Mouse (Mus musculus) left cerebral cortex, postnatal 10 days (tissue): ENCODE measurements around the gene Bcan. TPM values are rescaled to one million over a fixed set of nuclear protein-coding genes. Genes with fewer than 3 reads are reported as not detected.

Source experiments
- DNase-seq, 2 experiments: peaks; one replicate each; pipeline ENCODE4 v3.0.0; 2021 to 2022; ENCODE audit warnings: low spot score in 2 of 2, mixed read lengths in 1 of 2; ENCODE audit errors: extremely low spot score in 1 of 2
- intact Hi-C: fragments of 180-260 bp; cut with DNase I; formaldehyde crosslinking; loops from one replicate; pipeline ENCODE4 v1.15.1; 2025
- total RNA-seq, 2 experiments: library from RNA; stranded (reverse); gene quantifications; 2 replicates each; pipeline ENCODE4 v1.2.3; 2021

Bcan gene
- total RNA-seq, 2 experiments from 2014 or later: 262 to 273 TPM

GRCm38 (mm10) chr3:87999243-87999895, 661 bp downstream of the Bcan start:
- no peak for DNase-seq
- intact Hi-C loops: no loop called here

DNA sequence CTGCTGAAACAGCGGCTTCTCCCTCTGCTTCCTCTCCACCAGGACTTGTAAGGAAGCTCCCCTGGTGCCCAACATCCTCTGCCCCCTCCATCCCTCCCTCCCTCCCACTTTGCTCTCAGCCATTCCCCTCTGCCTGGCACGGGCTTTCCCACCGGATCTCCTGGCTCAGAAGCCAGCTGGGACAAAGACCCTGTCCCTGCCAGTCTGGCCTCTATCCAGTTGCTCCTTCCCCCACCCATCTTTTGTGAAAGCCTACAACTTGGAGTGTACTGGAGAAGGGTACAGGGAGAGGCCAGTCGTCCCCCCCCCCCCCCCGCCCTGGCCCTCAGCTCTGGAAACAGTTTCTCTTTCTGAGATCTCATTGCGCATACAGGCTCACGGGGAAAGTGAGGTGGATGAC, 1.3 kb downstream of the Bcan start:
- DNase-seq: peak; percentile 78 to 79
- intact Hi-C loops: no loop called here

GRCm38 (mm10) chr3:87996971-87997614, 2.9 kb downstream of the Bcan start:
- intact Hi-C loops: no loop called here
- peak in 1 of 2 experiments; percentile 65 for DNase-seq

DNA sequence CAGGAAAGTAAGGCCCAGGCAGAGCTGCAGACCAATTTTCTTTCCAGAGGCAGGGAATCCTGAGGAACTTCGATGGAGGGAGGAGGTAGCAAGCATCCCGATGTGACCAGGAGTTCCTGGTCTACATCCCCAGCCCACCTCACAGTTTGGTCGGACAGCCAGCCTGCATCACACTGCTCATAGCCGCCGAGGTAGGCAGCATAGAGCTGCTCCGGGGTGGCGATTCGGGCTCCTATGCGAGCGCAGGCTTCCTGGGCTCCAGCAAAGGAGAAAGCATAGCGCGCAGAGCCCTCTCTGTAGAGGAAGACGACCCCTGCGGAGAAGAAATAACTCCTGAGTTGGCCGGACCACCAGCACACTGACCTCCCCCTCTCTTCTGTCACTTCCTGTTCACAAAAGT, 3.6 kb downstream of the Bcan start:
- intact Hi-C loops: no loop called here
- no peak for DNase-seq

DNA sequence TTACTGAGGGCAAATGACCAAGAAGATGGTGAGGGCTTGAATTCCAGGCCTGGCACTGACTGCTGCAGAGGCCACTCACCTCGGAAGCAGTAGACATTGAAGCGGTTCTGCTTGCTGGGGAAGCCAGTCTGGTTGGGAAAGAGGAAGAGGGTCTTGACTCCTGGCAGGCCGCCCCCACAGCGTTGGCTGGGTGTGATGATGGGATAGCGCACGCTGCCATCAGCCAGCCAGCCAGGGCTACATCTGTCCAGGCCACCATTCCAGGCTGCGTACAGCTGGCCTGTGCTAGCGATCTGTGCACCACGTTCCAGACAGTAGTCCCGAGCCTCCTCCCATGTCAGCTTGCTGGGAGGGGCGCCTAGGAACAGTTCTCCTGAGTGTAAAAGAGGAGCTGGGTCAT, 4.7 kb downstream of the Bcan start:
- intact Hi-C loops: no loop called here
- no peak for DNase-seq

DNA sequence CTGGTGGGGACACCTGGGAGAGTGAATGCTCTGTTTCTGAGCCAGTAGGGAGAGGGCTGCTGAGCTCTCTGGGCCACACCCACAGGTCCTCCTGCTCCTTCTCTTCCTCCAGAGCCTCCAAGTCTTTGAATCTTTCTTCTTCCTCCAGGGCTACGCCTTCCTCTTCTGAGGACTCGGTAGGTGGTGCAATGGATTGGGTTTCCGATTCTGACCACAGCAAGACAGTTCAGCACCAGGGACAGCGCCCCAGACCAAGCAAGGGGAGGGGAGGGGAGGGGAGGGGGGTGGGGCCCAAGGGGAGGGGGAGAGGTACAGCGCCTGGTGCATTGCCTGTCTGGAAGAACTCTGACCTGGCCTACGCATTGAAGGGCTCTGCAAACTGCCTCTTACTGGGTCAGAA, 6.6 kb downstream of the Bcan start:
- intact Hi-C loops: no loop called here
- no peak for DNase-seq

GRCm38 (mm10) chr3:87989935-87990334, 10.1 kb downstream of the Bcan start:
- DNase-seq: no peak
- intact Hi-C loops: no loop called here

DNA sequence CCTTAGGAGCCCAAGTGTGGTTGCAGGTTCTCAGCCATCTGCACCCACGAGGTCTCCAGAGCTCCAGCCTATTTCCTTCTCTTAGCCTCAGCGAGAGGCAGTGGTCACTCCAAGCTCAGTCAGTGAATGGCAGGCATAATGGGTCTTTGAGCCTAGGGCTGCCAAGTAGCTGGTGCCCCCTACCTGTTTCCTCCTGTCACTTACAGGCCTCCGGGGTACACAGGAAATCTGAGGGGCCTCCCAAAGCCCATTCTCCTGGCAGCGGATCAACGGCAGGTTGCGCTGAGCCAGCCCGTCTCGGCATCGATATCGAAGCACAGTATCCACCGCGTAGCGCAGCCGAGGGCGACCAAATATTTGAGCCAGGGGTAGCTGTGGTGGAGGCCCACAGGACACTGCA, 12.0 kb downstream of the Bcan start:
- intact Hi-C loops: no loop called here
- no peak for DNase-seq

DNA sequence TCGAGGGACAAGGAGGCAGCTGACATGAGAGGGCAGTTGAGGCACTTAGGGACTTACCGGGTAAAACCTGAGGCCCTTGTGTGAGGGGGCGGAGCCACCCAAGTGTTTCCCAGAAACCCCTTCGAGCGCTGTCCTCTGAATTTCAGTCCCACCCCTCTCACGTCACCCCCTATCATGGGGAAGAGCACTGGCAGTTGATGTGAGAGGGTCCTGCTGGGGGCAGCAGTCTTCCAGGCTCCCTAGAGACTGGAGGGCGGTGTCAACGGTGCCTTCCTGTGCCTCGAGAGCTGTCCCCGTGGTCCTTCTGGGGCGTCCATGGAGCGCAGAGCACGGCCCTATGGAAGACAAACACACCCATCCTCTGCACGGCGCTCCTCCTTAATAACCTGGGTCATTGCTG, 12.4 kb downstream of the Bcan start:
- DNase-seq: peak in 1 of 2 experiments; percentile 67
- intact Hi-C loops: no loop called here

GRCm38 (mm10) chr3:87986868-87987267, 13.2 kb downstream of the Bcan start:
- intact Hi-C loops: no loop called here
- DNase-seq: peak; percentile 91 to 98

DNA sequence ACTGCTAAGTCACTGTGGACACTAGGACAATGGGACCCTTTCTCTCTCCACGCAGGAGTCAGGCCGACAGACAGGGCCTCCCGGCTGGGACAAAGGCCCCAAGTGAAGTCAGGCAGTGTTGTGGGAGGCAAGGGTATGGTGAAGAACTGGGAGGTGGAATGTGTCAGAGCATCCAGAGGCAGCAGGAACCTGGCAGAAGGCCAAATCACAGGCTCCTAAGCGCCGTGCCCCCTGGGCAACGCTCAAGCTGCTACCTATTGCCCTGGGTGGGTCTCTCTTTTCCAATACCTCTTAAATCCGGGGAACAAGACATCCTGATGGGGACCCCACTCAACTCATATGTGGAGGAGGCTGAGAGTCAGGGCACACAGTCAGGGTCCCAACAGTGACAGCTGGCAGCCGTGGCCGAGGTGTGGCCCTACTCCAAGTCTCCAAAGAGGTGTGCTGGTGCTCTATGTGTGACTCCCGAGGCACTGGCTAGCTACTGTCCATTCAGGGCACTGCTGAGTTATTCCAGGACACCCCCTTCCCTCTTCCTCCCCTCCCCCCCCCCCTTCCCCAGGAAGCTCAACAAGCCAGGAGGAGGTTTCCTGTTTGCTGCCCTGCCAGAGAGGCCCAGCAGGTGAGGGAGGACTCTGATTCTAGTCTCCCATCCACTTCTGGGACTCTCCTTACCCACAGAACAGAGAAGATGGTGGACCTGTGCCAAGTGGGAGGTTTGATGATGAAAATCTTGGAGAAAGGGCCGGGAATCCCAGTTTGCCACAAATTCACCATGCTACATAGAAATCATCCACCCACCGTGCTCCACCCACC, 14.3 kb downstream of the Bcan start:
- intact Hi-C loops: no loop called here

DNA sequence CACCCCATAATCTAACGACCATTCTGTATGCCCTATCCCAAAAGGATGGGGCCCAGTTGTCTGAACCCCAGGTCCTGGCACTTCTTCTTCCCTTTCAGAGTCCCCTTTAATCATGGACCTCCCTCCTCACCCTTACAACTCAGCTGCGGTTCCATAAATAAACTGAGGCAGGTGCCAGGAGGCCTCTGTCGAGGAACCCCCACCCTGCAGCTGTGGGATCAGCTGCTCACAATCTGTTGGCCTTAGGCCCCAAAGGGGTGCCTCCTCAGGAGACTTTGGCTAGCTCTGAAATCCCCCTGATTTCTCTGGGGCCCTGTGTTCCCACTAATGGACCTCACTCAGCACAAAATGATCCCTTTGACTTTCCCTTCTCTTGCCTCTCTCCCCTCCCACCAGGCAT, 15.9 kb downstream of the Bcan start:
- intact Hi-C loops: no loop called here
- no peak for DNase-seq

More for the DNA sequence above, 14.3 kb downstream of the Bcan start:
- peak in 1 of 2 experiments; percentile 68 for DNase-seq

DNA sequence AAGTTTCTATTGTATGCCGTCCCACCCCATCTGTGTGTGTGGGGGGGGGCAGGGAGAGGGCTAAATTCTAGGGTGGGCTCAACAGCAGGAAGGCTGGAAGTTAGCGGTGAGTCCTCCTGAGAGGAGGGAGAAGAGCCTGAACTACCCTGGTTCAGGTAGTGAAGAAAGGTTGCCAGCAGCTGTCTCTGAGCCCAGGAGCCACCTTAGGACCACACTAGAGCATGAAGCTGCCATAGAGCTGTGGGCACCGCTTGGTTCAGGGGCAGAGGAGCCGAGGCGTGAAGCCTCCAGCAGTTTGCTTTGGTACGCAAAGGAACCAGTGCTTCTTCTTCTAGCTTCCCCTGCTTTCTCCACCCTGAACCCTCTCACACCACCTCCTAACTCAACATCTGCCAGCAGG, 16.4 kb downstream of the Bcan start:
- no peak for DNase-seq
- intact Hi-C loops: no loop called here

DNA sequence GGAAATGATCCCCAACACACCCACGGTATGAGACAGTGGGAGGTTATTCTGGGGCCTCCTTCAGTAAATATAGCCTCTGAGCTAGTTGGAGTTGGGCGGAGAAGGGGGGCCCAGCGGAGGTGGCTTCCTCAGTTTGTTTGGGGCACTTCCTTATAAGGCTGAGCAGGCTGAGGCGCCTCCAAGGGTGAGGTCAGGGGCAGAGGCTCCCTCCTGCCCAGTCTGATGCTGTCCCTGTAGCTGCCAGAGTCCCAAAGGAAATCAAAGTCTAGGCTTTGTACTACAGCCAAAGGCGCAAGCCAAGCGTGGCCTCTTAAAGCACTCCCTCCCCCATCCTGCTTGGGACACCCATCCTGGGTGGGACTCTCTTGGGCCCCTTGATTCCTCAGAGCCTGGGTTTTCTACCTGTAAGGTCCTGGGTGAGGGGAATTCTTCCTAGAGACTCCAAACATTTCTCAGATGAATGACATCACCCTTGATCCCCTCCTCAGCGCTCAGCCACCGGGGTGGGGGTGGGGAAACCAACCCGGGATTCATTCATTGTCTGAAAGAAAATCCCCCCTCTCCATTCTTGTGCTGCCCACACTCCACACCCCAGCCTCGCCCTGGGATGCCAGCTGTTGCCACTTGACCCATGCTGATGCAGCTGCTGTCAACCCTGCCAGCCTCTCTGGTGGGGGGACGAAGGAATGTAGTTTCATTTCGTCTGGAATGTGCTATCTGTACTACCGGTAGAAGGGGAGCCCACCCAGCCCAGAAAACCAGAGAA, 17.0 kb downstream of the Bcan start:
- DNase-seq: peak in 1 of 2 experiments; percentile 82
- intact Hi-C loops: no loop called here

DNA sequence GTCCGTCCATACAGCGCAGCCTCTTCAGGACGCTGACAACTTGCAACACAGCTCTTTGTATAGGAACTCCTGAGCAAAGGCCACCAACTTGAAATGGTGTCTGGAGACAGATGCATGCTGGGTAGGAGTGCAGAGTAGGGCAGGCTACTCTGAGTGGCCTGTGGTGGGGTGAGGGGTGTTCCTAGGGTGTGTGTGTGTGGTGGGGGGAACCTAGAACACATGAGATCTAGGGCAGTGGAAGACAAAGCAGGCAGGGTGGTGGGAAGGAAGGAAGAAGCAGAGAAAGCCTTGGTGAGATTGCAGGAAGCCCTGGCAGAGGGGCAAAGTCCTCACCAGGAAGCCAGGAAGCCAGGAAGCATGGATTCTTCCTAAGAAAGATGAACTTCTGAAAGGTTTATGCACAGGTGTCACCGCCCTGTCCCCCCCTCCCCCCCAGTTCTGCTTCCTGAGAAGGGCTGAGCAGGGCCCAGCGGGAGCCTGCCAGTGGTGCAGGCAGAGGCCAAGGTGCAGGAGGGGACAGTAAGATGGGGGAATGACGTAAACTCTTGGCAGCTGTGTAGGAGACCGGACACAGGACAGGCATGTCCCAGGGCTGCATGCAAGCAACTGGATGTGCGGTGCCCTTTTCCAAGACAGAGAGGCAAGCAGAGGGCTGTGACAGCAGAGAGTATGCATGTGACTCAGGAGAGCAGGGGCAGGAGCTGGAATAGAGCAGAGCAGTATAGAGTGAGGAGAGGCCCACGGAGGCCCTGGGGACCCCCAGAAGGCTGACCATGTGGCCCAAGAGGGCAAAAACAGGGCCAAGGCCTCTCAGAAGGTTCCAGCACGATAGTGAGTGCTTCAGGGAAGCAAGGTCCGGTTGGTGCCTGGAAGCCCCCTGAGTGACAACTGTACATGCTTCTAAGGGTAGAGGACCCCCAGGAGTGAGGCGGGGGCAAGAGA, 17.9 kb downstream of the Bcan start:
- peak in 1 of 2 experiments; percentile 72 for DNase-seq
- intact Hi-C loops: no loop called here

GRCm38 (mm10) chr3:87981214-87981760, 18.7 kb downstream of the Bcan start:
- DNase-seq: peak in 1 of 2 experiments; percentile 23
- intact Hi-C loops: no loop called here

GRCm38 (mm10) chr3:87980728-87981127, 19.3 kb downstream of the Bcan start:
- DNase-seq: peak in 1 of 2 experiments; percentile 27
- intact Hi-C loops: no loop called here

DNA sequence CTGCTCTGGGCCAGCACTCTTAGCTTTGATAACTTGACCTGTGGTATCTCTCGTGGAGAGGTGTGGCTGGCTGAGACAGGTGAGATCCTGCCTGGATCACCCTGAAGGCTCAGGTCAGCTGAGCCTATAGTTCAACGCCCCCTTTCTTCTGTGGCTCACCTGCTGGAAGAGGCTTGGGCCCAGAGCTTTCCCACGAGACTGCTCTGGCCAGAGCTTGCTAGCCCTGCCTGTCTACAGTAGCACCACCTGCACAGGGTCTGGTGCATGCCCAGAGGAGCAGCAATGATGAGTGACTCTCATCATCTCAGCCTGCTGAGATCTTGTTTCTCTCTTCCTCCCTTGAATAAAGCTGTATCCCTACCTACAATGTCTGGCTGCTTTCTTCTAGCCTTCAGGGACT, 19.9 kb downstream of the Bcan start:
- DNase-seq: no peak
- intact Hi-C loops: no loop called here
